Comparison of ENCODE assay signal across 24 mouse cellular contexts in genomic region chr2:170188721-170189120, GRCm38 (mm10). TPM values are rescaled to one million over a fixed set of nuclear protein-coding genes. Genes with fewer than 3 reads are reported as not detected.
A peak's percentile ranks its signal among the peaks of the same experiment; 100 is the strongest.
DNase-seq lines count a peak whose midpoint lies in the region; ATAC-seq and TF ChIP-seq lines count a peak whose summit lies in the region.
"Had no signal": no experiment of that assay in that cellular context is flagged by ENCODE, and none has a peak within 500 bp of the region (broad histone marks: within the 10 kb centered on the region; RNA-seq: fewer than 3 reads in every experiment).

No protein-coding gene starts in this region.

- peak; percentile 58 for DNase-seq in heart, adult 11 months
- DNase-seq in heart, adult 2 months = no peak
- peak; percentile 65 to 72 for DNase-seq in kidney, adult 8-10 months
- DNase-seq in kidney, postnatal 25 days = peak; percentile 54 to 82
- peak; percentile 65 to 71 for DNase-seq in kidney, postnatal 36 days
- DNase-seq: adrenal gland, adult 2 months; adrenal gland, postnatal 14 days; cerebellum, adult 11 months; cerebellum, adult 2 months; cerebellum, adult 9-11 months; cerebellum, postnatal 25 days; forebrain, postnatal 0 days; gastrocnemius, adult 2 months; gastrocnemius, postnatal 25 days had no signal

- no peak for TF ChIP-seq POLR2A in heart, adult 2 months (IDR thresholded peaks at IDR 0.05; ENCODE audit: insufficient read depth, low read depth, low read length)

- TF ChIP-seq EP300 in heart, adult 2 months (IDR thresholded peaks at IDR 0.05; ENCODE audit: insufficient read depth, low read depth, low read length) = no peak

- H3K9ac ChIP-seq in heart, adult 2 months (ENCODE audit: low read depth, low read length) = no peak overlapping the region
- H3K9ac ChIP-seq in kidney, embryonic 15.5 days = no peak overlapping the region
- H3K9ac ChIP-seq in kidney, embryonic 14.5 days (ENCODE audit: low read depth, low read length) = no peak overlapping the region
- H3K9ac ChIP-seq: embryonic facial prominence, embryonic 12.5 days; embryonic facial prominence, embryonic 15.5 days; forebrain, postnatal 0 days; hindbrain, embryonic 12.5 days; hindbrain, embryonic 15.5 days had no signal

- WGBS in heart, adult 2 months = 88% methylated on average over 7 of the region's 7 CpGs
- 83% methylated on average over 7 of the region's 7 CpGs for WGBS in kidney, embryonic 15.5 days
- WGBS in kidney, embryonic 14.5 days = 85% methylated on average over 7 of the region's 7 CpGs

- no peaks in the 10 kb centered on the region for H3K36me3 ChIP-seq in heart, adult 2 months (ENCODE audit: control insufficient read depth, insufficient read depth, low read length)
- no peaks in the 10 kb centered on the region for H3K36me3 ChIP-seq in kidney, embryonic 15.5 days
- no peaks in the 10 kb centered on the region for H3K36me3 ChIP-seq in kidney, embryonic 14.5 days (ENCODE audit: control insufficient read depth, insufficient read depth, low read length)
- H3K36me3 ChIP-seq: embryonic facial prominence, embryonic 12.5 days; embryonic facial prominence, embryonic 15.5 days; hindbrain, embryonic 12.5 days; hindbrain, embryonic 15.5 days had no signal

- intact Hi-C loops in heart, adult 2 months (cut with DNase I) = no loop called here

- peaks cover 2% of the 10 kb centered on the region for H3K4me1 ChIP-seq in heart, adult 2 months (ENCODE audit: control insufficient read depth, insufficient read depth, low read length)
- H3K4me1 ChIP-seq in kidney, embryonic 15.5 days = peaks cover 31% of the 10 kb centered on the region
- H3K4me1 ChIP-seq in kidney, embryonic 14.5 days (ENCODE audit: control insufficient read depth, insufficient read depth, low read length) = peaks cover 8% of the 10 kb centered on the region; the same call in 1 of the 2 replicates

- no peak for ATAC-seq in kidney, embryonic 15.5 days (replicated peaks; ENCODE audit: low FRiP score)
- ATAC-seq in kidney, embryonic 14.5 days (ENCODE audit: low FRiP score, low TSS enrichment) = no peak
- ATAC-seq in megakaryocyte-erythroid progenitor cell, adult 5-6 weeks (replicated peaks; ENCODE audit: low FRiP score, low TSS enrichment, poor library complexity, severe bottlenecking) = no peak
- ATAC-seq: forebrain, embryonic 14.5 days; forebrain, postnatal 0 days had no signal

- H3K27ac ChIP-seq in heart, adult 2 months = no peak overlapping the region
- H3K27ac ChIP-seq in kidney, embryonic 15.5 days = no peak overlapping the region
- H3K27ac ChIP-seq in kidney, embryonic 14.5 days (ENCODE audit: low read depth, low read length) = no peak overlapping the region
- H3K27ac ChIP-seq: embryonic facial prominence, embryonic 12.5 days; embryonic facial prominence, embryonic 15.5 days; gastrocnemius, adult 2 months; hindbrain, embryonic 12.5 days; hindbrain, embryonic 15.5 days had no signal

- no peak overlapping the region for H3K4me3 ChIP-seq in heart, adult 2 months
- H3K4me3 ChIP-seq in kidney, embryonic 15.5 days (replicated peaks) = no peak overlapping the region
- H3K4me3 ChIP-seq in kidney, embryonic 14.5 days (ENCODE audit: low read length) = no peak overlapping the region
- H3K4me3 ChIP-seq: embryonic facial prominence, embryonic 12.5 days; embryonic facial prominence, embryonic 15.5 days; gastrocnemius, adult 2 months; hindbrain, embryonic 12.5 days; hindbrain, embryonic 15.5 days had no signal

- no peak overlapping the region for H3K4me2 ChIP-seq in kidney, embryonic 15.5 days
- H3K4me2 ChIP-seq in kidney, embryonic 14.5 days (replicated peaks; ENCODE audit: low read depth, low read length) = no peak overlapping the region
- H3K4me2 ChIP-seq: embryonic facial prominence, embryonic 12.5 days; embryonic facial prominence, embryonic 15.5 days; heart, embryonic 11.5 days; hindbrain, embryonic 12.5 days; hindbrain, embryonic 15.5 days had no signal

- H3K9me3 ChIP-seq in kidney, embryonic 15.5 days (replicated peaks) = no peaks in the 10 kb centered on the region
- H3K9me3 ChIP-seq in kidney, embryonic 14.5 days (ENCODE audit: control insufficient read depth, low read length) = no peaks in the 10 kb centered on the region
- H3K9me3 ChIP-seq: embryonic facial prominence, embryonic 12.5 days; embryonic facial prominence, embryonic 15.5 days; G1E; hindbrain, embryonic 12.5 days; hindbrain, embryonic 15.5 days had no signal

- no peaks in the 10 kb centered on the region for H3K79me2 ChIP-seq in heart, adult 2 months (replicated peaks; ENCODE audit: control insufficient read depth, insufficient read depth, low read length)

- no peaks in the 10 kb centered on the region for H3K27me3 ChIP-seq in heart, adult 2 months (ENCODE audit: control insufficient read depth, insufficient read depth, low read length)
- no peaks in the 10 kb centered on the region for H3K27me3 ChIP-seq in kidney, embryonic 15.5 days
- no peaks in the 10 kb centered on the region for H3K27me3 ChIP-seq in kidney, embryonic 14.5 days (ENCODE audit: control insufficient read depth, insufficient read depth, low read length)
- H3K27me3 ChIP-seq: embryonic facial prominence, embryonic 12.5 days; embryonic facial prominence, embryonic 15.5 days; hindbrain, embryonic 12.5 days; hindbrain, embryonic 15.5 days had no signal

- TF ChIP-seq CTCF in heart, adult 2 months (IDR thresholded peaks at IDR 0.05) = no peak

RNA-seq across cellular contexts. Expression of gene Zfp217, which starts 40.8 kb away (rescaled TPM):
- total RNA-seq in heart, adult 2 months (2021) = 1 to 10 TPM; 8.9 to 9.4 TPM
- polyA plus RNA-seq in heart, adult 2 months (2012; rRNA removed) = 5.2 and 9.7 TPM in 2 replicates
- 4.7 and 5.0 TPM in 2 replicates for polyA plus RNA-seq in kidney, embryonic 15.5 days (2015; fragmentation: Nextera tagmentation; extraction: Ambion mirVana)
- 5.6 and 6.0 TPM in 2 replicates for polyA plus RNA-seq in kidney, embryonic 14.5 days (2014; fragmentation: Nextera tagmentation; extraction: Ambion mirVana)
- total RNA-seq in megakaryocyte-erythroid progenitor cell, adult 5-6 weeks (2014; fragmentation: Nextera tagmentation) = 26.3 and 61.7 TPM in 2 replicates
- total RNA-seq in megakaryocyte-erythroid progenitor cell, adult 5-6 weeks (2017) = 16.2 and 30.3 TPM in 2 replicates

Comparison
In these comparisons a context has a peak if more than half of its experiments do, and no peak if none do; other contexts are left out.
1. DNase-seq: peak in heart, adult 11 months (single experiment), kidney, adult 8-10 months (2 of 2), kidney, postnatal 25 days (2 of 2) and kidney, postnatal 36 days (2 of 2); none in heart, adult 2 months (0 of 2).